Mouse (Mus musculus): ENCODE results near the gene Alad. TPM values are rescaled to one million over a fixed set of nuclear protein-coding genes. Genes with fewer than 3 reads are reported as not detected.

Alad gene
- polyA plus RNA-seq, 1 experiment: 194 TPM

DNA sequence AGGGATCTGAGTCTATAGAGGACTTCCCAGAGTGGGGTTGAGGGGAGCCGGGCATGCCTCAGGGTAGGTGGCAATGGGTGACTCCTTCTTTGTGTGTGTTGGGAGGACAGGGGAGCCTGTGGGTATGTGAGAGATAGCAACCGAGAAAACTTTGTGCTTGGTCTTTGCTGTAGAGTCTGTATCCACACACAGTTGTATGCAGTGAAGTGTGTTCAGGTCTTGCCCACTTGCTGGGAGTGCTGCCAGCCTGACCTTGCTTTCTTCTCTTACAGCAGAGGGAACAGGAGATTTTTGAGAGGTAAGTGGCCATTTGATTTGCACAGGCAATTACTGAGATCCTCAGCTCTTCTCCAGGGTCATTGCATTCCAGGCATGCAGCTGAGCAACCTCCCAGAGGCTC, 31.8 kb downstream of the Alad start:
- 66% methylated on average over 2 of the region's 2 CpGs for WGBS
- DNase-seq: no peak
- no peak for TF ChIP-seq POLR2A (IDR thresholded peaks at IDR 0.05; ENCODE audit: low read depth, low read length)
- TF ChIP-seq CTCF (conservative IDR thresholded peaks at IDR 0.05; ENCODE audit: insufficient read depth, insufficient read length, low read depth, low read length): no peak
- H3K4me3 ChIP-seq (ENCODE audit: insufficient read depth, low read depth, low read length): no peak overlapping the region
- H3K27ac ChIP-seq (ENCODE audit: insufficient read depth, low read depth, low read length): no peak overlapping the region
- H3K4me1 ChIP-seq (ENCODE audit: control insufficient read depth, insufficient read depth, low read length): no peaks in the 10 kb centered on the region
- H3K36me3 ChIP-seq (ENCODE audit: control insufficient read depth, insufficient read depth, low read length): no peaks in the 10 kb centered on the region; the same call in 1 of the 2 replicates
- no peaks in the 10 kb centered on the region for H3K27me3 ChIP-seq (replicated peaks; ENCODE audit: control insufficient read depth, insufficient read depth, low read length)

DNA sequence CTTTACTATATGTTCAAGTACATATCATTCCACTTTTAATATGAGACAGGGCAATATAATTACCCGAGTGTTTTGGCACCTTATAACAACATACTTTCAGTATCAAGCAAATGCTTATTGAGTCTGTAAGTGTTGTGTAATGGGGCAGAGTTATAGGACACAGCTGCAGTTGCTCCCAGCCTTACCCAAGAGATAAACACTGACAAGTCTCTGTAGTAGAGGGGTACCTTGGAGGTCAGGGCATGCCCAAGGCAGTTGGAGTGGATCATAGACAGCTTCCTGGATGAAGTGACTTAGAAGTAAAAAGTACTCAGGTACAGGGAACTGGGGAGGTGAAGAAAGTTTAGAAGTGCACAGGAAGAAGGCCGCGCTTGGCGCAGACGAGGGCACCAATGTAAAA, 32.5 kb downstream of the Alad start:
- Histone ChIP-seq H3K4me1 (ENCODE audit: control insufficient read depth, insufficient read depth, low read length) (no peaks in the 10 kb centered on the region), H3K36me3 (ENCODE audit: control insufficient read depth, insufficient read depth, low read length) (no peaks in the 10 kb centered on the region; the same call in 1 of the 2 replicates), H3K4me3 (ENCODE audit: insufficient read depth, low read depth, low read length) (no peak overlapping the region), H3K27ac (ENCODE audit: insufficient read depth, low read depth, low read length) (no peak overlapping the region), H3K27me3 (replicated peaks; ENCODE audit: control insufficient read depth, insufficient read depth, low read length) (no peaks in the 10 kb centered on the region)
- WGBS: 88% methylated on average over 5 of the region's 5 CpGs
- TF ChIP-seq CTCF (conservative IDR thresholded peaks at IDR 0.05; ENCODE audit: insufficient read depth, insufficient read length, low read depth, low read length) (no peak), POLR2A (IDR thresholded peaks at IDR 0.05; ENCODE audit: low read depth, low read length) (no peak)
- no peak for DNase-seq

DNA sequence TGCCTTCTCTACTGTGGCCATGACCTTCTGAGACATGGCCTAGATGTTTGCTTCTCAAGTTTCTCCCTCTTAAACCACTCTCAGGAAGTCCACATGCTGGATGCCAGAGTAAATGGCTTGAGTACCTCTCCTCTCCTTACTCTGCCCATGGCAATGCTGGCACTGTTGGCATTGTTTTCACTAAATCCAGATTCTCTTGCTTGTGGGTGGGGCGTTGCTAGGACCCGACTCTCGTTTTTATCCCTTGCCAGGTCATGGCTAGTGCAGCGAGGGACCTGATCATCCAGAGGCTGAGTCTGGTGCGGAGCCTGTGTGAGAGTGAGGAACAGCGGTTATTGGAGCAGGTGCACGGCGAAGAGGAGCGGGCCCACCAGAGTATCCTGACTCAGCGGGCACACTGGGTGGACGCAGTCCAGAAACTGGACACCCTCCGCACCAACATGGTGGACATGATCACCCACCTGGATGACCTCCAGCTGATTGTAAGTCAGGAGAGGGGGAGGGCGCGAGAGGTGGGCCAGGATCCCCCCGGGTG, 33.5 kb downstream of the Alad start:
- Histone ChIP-seq H3K27me3 (replicated peaks; ENCODE audit: control insufficient read depth, insufficient read depth, low read length) (no peaks in the 10 kb centered on the region), H3K27ac (ENCODE audit: insufficient read depth, low read depth, low read length) (no peak overlapping the region), H3K4me3 (ENCODE audit: insufficient read depth, low read depth, low read length) (no peak overlapping the region), H3K36me3 (ENCODE audit: control insufficient read depth, insufficient read depth, low read length) (no peaks in the 10 kb centered on the region; the same call in 1 of the 2 replicates), H3K4me1 (ENCODE audit: control insufficient read depth, insufficient read depth, low read length) (no peaks in the 10 kb centered on the region)
- TF ChIP-seq POLR2A (IDR thresholded peaks at IDR 0.05; ENCODE audit: low read depth, low read length): no peak
- no peak for TF ChIP-seq CTCF (conservative IDR thresholded peaks at IDR 0.05; ENCODE audit: insufficient read depth, insufficient read length, low read depth, low read length)
- 89% methylated on average over 15 of the region's 15 CpGs for WGBS
- DNase-seq: no peak

DNA sequence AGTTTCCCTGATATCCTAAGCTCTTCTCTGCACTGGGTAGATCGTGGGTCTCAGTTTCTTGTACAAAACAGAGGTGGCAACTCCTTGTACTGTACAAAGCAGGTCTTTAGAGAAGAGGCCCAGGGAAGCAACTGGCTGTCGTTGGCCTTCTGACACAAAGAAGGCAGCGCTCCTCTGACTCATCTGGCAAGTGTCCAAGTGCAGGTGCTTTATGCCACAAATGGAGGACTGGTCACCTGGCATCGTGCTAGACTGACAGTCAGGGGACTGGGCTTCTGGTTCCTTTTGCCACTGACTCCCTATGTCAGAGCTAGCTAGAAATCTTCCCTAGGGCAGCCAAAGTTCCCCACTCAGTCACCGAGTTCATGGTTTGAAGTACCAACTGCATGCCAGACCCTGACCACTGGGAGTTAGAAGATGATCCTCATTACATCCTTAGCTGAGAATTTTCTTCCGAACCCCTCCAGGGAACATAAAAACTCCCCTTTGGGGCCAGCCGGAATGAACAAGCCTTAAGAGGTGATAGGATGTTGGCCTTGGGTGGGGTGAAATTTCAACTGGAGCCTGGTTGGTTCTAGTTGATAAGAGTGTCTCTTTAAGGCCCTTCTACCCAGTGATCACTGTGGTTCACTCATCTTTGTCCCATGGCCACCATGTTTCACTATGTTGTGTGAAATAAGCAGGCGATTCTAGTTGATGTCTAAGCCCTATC, 34.1 kb downstream of the Alad start:
- WGBS: 74% methylated on average over 8 of the region's 8 CpGs
- Histone ChIP-seq H3K4me3 (ENCODE audit: insufficient read depth, low read depth, low read length) (no peak overlapping the region), H3K36me3 (ENCODE audit: control insufficient read depth, insufficient read depth, low read length) (no peaks in the 10 kb centered on the region; the same call in 1 of the 2 replicates), H3K27ac (ENCODE audit: insufficient read depth, low read depth, low read length) (no peak overlapping the region), H3K4me1 (ENCODE audit: control insufficient read depth, insufficient read depth, low read length) (0 out of 2 replicates have a peak, but pooled peaks cover 2% of the 10 kb centered on the region), H3K27me3 (replicated peaks; ENCODE audit: control insufficient read depth, insufficient read depth, low read length) (no peaks in the 10 kb centered on the region)
- no peak for TF ChIP-seq CTCF (conservative IDR thresholded peaks at IDR 0.05; ENCODE audit: insufficient read depth, insufficient read length, low read depth, low read length)
- no peak for TF ChIP-seq POLR2A (IDR thresholded peaks at IDR 0.05; ENCODE audit: low read depth, low read length)
- no peak for DNase-seq

DNA sequence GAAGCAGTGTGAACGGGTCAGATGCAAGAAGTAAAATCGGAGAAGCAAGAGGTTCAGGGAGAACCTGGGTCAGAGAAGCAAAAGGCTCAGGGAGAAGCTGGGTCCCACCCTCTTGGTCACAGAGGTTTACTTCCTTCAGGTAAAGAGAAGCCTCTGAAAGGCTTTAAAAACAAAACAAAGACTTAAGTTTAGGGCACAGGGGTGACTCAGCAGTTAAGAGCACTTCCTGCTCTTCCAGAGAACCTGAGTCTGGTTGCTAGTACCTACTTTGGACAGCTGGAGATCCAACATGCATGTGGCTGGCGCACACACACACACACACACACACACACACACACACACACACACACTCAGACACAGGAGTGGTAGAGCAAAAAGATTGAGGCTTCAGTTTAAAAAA, 34.8 kb downstream of the Alad start:
- DNase-seq: no peak
- Histone ChIP-seq H3K36me3 (ENCODE audit: control insufficient read depth, insufficient read depth, low read length) (no peaks in the 10 kb centered on the region; the same call in 1 of the 2 replicates), H3K27me3 (replicated peaks; ENCODE audit: control insufficient read depth, insufficient read depth, low read length) (no peaks in the 10 kb centered on the region), H3K4me3 (ENCODE audit: insufficient read depth, low read depth, low read length) (no peak overlapping the region), H3K4me1 (ENCODE audit: control insufficient read depth, insufficient read depth, low read length) (0 out of 2 replicates have a peak, but pooled peaks cover 4% of the 10 kb centered on the region), H3K27ac (ENCODE audit: insufficient read depth, low read depth, low read length) (no peak overlapping the region)
- TF ChIP-seq CTCF (conservative IDR thresholded peaks at IDR 0.05; ENCODE audit: insufficient read depth, insufficient read length, low read depth, low read length): no peak
- TF ChIP-seq POLR2A (IDR thresholded peaks at IDR 0.05; ENCODE audit: low read depth, low read length): no peak
- 81% methylated on average over 3 of the region's 3 CpGs for WGBS

DNA sequence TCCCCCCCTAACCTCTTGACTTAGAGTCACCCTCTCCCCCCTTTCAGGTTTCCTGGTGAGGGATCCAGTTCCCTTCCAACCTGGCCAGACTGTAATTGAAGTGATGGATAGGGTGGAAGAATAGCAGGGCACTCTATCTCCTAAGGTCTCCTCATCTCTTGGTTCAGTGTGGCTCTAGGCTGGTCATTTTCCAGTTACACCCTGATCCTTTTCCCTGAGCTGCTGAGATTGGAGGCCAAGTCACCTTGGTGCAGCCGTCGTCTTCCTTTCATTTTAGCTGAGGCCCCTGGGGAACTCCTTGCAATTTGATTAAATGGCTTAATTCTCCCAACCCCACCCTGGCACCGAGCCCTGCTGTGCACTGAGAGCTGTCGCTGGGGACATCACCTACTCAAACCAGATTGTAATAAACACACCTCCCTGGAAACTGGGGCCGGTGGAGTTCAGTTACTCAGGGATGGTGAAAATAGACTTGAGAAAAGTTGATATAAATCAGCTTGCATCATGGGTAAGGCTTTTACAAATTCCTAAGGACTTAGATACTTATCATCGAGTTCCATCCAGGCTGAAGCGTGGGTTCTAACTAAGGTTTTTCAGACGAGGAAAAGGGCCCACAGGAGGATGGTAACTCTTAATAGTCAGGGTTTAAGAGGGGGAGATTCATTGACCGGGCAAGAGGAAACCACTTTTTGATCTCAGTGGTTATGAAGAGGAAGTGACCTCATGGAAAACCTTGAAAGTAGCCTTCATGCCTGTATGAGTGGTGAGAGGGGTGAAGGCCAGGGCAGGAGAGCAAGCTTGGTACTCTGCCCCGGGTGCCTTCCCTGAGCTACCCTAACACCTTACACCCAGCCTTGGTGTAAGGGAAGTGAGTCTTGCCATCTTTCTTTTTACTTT, 38.8 kb downstream of the Alad start:
- peaks cover 11% of the 10 kb centered on the region; the same call in 1 of the 2 replicates for H3K4me1 ChIP-seq (ENCODE audit: control insufficient read depth, insufficient read depth, low read length)
- TF ChIP-seq CTCF (conservative IDR thresholded peaks at IDR 0.05; ENCODE audit: insufficient read depth, insufficient read length, low read depth, low read length): no peak
- TF ChIP-seq POLR2A (IDR thresholded peaks at IDR 0.05; ENCODE audit: low read depth, low read length): no peak
- peak; percentile 50 for DNase-seq
- peak overlapping the region; percentile 3 for H3K4me3 ChIP-seq (ENCODE audit: insufficient read depth, low read depth, low read length)
- no peaks in the 10 kb centered on the region for H3K27me3 ChIP-seq (replicated peaks; ENCODE audit: control insufficient read depth, insufficient read depth, low read length)
- WGBS: 25% methylated on average over 10 of the region's 10 CpGs
- H3K36me3 ChIP-seq (ENCODE audit: control insufficient read depth, insufficient read depth, low read length): no peaks in the 10 kb centered on the region
- H3K27ac ChIP-seq (ENCODE audit: insufficient read depth, low read depth, low read length): peak overlapping the region; percentile 48; the same call in 1 of the 2 replicates
